Mouse (Mus musculus) heart, adult 18-20 months (tissue): Measurements from ENCODE around the gene BC052040. TPM values are rescaled to one million over a fixed set of nuclear protein-coding genes. Genes with fewer than 3 reads are reported as not detected.

Experiments
- DNase-seq, 2 experiments: peaks; one replicate each; pipeline ENCODE4 v3.0.0; 2021 to 2022; ENCODE audit warnings: mixed read lengths in 1 of 2
- microRNA-seq, 2 experiments: library from miRNA; unstranded; fragments of <30 nt; microRNA quantifications; one replicate each; pipeline ENCODE4 v1.2.0; 2022
- total RNA-seq, 2 experiments: library from RNA; stranded (reverse); gene quantifications; 2 replicates each; pipeline ENCODE4 v1.2.3; 2021

Gene BC052040
- total RNA-seq, 2 experiments from 2014 or later: 3.0 to 4.0 TPM

DNA sequence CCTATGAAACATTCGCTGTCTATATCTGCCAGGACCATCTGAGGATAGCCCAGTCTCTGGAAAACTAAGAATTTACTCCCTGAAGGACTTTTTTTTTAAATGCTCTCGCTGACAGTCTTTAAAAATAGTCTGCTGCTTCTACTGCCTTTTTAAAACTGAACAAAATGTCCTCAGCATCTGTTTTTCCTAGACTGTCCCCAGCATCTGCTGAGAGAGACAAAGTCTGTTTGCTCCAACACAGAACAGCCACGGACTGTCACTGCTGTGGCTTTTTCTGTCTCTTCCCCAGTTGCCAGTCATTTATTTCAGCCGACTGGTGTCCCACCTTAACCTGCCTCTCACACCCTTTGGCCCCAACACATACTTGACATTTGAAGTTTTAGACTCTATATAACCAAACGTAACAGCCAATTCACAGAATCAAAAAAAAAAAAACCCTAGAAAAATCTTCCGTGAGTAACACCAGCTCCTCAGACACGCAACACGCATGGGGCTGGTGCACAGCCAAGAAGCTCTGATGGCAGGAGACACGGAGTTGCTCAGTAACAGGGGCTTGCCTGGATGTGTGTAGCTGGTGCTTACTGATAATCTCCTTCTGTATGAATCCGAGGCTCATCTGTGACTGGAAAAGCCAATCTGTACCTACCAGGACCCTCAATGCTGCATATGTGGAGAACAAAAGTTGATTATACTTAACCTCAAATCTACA lies 188.2 kb downstream of the BC052040 start:
- DNase-seq: no peak

DNA sequence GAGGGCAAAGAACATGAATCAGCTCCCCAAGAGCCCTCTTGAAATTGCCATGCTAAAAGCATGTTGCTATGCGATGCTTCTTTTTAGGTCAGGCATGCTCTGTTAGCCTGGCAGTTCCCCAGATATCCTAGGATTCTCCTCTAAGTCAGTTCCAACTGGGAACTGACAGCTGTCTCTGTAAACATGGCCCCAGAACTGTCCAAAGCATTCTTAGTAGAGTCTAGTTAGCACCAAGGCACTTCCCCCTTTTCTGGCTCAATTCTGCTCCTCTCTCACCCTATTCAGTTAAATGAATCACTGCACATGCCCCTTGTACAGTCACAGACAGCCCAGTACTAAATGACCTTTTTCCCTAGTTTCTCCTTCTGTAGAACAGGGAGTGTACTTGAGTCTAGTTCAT lies 191.2 kb downstream of the BC052040 start:
- no peak for DNase-seq

DNA sequence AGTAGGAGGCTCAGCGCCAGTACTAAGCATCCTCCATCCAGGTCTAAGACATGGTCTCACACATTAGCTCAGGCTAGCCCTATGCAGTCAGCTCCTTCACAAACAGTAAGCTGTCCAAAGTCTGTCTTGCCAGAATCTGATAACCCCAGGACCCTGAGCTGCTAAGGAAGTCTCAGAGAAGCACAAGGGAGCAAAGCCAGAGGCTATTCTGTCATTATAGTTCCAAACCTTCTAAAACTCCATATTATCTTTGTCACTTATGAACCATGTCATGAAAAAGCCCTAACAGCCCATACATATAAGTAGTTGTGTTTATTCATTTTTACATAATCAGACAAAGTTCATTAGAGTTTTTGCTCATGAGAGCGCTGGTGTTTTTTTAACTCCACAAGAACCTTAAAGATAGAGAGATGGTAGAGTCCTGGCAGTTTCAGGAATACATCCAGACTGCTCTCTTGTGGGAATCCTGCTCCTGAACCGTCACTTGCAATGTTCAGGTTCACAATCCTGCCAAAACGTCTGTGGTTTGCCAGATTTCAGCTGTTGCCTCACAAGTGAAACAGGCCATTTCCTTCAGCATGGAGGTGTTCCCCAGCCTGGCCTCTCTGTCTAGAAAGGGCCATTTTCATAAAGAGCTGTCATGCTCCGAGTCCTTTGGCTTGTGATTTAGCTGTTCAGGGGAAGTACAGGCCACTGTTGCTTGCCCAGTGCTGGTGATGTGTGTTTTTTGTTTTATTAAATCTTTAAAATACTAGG lies 192.8 kb downstream of the BC052040 start:
- no peak for DNase-seq

DNA sequence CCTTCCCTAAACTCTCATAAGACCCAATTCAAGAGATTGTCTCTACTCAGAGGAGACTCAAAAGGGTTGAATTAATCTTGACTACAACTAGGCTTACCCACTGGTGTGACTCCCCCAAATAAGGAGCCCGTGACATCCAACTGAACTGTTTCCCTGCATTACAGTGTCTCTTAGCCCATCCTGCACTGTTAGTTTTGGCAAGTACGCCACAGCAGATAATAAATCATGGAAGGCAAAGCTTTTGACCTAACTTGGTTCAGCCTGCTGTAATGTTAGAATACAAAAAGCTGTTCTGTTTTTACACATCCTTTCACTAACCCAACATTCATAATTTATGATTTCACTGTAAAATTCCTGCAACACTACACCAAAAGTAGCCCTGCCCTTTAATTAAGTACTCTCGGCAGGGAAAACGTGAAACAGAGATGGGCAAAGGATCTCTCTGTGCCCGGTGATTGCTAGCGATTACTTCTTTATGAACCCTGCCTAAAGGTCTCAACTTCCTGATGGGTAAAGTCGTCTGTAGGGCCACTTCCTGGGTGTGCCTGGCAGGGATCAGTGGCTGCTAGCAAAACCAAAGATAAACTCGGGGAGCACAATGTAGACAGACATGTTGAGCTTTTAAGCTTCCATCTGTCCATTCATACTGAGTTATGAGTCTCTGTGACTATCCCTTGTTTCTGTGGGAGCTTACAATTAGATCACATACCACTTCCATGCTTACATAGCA lies 194.1 kb downstream of the BC052040 start:
- no peak for DNase-seq

DNA sequence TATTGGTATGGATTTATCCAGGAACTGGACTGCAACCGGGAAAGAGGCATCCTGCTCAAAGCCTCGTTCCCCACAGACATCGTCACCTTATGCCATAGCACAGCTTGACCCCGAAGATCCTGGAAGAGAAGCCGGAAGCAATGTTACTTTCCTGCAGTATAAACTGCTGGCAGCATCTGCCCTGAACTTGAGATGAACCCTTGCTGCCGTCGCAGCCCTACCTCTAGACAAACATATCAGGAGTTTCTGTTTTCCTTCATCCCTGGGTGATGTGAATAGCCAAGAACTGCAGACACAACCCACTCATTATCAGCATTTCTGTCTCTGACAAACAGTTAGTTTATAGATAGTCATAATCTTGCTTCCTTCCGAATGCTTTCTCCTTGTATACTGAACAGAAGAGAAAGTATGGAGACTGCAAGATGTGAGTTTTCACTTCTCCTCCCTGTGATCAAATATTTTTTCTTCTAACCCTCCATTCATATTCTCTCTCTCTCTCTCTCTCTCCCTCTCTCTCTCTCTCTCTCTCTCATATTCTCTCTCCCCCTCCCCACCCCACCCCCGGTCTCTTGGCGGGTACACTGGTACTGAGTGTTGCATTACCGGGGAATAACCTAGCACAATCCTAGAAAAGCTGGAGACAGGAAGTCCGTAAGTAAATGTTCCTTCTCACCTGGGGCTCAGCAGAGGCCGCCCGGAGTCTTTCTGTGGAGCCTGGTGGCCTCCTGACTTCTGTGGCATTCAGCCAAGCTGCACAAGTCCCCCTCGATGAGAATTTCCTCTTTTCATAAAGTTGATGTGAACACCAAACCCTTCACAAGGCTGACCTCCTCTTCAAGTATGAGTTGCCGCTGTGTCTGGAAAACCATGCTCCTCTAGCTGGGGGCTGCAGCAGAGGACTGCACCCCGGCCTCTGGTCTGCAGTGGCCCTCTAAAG lies 195.7 kb downstream of the BC052040 start:
- peak; percentile 23 to 41 for DNase-seq

DNA sequence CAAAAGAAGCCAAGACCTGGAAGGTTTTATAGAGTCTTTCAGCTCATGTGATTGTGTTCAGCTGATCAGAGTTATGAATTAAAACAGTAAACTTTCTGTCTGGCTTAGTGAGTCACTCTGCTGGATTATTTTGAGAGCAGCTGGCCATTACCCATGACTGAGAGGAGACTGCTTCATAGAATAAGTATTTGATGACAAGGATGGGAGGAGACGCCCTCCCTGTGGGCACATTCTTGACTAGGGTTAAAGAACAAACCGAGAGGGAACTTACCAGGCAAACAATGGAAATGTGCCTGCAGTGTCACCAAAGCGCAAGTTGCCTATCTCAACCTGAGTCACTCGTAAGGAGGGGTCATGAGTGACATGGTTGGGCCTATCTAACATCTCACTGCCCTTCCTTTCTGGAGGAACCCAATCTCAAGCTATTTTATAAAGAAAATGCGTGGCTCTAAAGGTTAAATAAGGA lies 199.1 kb downstream of the BC052040 start:
- DNase-seq: peak; percentile 23 to 39

DNA sequence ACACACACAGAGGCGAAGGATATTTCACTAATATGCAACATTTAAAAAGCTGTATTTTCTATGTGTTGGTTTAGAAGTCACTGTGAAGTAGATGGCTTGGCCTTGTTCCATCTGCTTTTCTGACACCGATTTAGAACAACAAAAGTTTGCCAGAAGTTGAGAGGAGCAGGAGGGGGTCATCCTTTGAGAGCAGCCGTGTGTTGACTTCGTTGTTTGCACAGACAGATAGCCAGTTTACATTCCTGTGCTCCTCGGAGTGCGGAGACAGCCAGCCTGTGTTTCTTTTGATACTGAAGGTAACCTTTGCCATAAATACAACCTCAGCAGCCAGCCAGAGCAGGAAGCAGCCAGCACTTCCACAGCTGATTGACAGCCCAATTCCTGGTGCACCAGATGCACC lies 204.2 kb downstream of the BC052040 start:
- DNase-seq: no peak

DNA sequence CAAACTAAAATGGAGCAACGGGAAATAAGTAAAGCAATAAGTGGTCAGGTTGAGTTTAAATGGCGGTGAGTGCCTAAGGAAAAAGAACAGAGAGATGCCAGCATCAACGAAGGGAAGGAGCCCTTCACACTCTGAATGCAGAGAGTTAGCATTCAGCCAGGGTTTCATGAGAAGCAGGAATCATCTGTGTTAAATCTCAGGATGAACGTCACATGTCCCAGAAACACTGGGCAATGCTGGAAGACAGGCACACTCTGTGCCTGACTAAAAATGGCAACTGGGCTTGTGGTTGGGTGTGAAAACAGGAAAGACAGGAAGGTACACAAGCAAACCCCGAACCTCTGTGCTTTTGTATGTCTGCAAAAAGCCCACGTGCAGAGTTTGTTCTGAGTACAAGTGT lies 217.3 kb downstream of the BC052040 start:
- no peak for DNase-seq

DNA sequence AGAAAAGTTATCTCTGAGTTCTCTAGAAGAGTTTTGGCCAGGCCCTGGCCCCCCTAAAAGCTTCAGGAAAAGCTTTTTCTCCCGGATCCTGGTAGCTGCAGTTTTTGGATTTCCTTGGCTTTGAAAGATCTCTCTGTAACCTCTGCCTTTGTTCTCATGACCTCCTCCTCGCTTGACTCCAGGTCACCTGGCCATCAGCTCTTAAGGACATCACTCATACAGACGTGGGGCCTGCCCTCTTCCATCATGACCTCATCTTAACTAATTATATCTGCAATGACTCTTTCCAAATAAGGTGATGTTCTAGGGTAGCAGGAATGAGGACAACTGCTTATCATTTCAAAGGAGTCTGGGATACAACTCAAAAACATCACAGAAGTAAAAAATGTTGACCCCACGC lies 226.9 kb downstream of the BC052040 start:
- no peak for DNase-seq

DNA sequence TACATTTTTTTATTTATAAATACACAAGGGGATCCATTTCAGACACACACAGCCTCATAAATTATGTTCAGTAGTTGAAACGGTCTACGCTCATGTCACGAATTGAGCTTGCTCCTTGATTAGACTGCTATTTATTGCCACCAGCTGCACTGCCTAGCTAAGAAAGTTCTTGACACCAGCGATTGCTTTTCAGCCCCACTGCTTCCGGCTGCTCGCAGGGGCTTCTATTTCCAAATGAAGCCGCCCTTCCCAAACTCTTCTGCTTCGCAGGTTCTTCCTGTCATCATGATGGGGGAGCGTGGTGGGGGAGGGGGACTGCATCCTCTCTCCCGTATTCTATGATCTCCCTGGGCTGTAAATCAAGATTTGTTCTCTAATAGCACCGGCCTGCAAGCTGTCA lies 231.8 kb downstream of the BC052040 start:
- DNase-seq: no peak

DNA sequence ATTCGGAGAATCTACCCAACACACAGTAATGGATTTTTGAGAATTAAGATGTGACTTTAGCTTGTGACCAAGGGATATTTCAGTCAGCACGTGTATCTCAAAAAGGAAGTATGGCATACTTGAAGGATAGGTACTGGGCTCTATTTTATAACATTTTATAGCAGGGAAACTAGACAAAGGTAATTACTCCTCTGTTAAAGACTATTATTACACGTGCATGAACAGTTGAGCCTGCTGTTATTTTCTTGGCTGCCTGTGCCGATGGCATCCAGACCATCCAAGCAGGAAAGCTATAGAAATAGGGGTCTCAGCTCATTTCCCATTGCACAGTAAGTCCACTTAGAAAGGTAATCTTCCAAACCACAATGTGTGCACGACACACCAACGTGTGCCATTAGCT lies 232.2 kb downstream of the BC052040 start:
- no peak for DNase-seq

DNA sequence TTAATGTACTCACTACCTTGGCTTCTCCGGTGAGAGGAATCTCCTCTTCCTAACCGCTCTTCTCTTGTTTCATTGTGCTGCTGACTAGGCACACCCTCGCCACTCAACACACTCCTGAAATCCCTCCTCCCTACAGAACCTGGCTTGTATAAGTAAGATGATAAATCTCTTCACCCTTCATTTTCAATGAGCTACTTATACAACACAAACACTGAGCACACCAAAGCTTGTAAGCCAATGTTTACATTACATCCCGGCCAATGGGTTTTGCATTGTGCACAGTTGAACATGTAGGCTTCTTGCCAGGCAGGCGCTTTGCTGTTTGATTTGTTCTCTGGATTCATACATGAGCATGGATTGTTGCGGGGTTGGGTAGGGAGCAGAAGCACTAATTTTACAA lies 236.4 kb downstream of the BC052040 start:
- no peak for DNase-seq

DNA sequence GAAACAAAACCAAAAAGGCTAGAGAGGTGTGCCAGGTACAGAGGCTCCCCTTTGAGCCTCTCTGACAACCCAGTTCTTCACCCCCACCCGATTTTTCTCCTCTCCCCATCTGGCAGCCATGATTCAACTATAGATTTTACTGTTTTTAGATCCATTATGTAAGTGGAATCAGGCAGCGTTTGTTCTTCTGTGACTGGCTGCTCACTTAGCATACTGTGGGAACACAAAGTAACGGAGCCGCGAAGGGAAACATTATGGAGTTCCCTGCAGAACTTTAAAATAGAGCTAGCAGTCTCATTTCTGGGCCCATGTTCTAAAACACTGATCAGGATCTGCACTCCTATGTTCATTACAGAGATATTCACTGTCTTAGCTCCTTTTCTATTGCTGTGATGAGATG lies 240.8 kb downstream of the BC052040 start:
- DNase-seq: no peak

Small RNAs within 50 kb of the gene (microRNA-seq; reads per million reads assigned to microRNA genes)
- gene Mir1951: 0 to 0.76 reads per million in 2 experiments
